Mouse (Mus musculus) cerebellum, postnatal 25 days (tissue): ENCODE results near the gene Olfr1310.
"Not testable (repeated sequence)": the region's sequence is repeated elsewhere in the genome, so short reads cannot be mapped to it uniquely, and the experiment has no call there.

ENCODE experiments used
- DNase-seq, 2 experiments: peaks; one replicate each; pipeline ENCODE4 v3.0.0; 2021; ENCODE audit warnings: mixed read lengths in 2 of 2

Olfr1310 gene

DNA sequence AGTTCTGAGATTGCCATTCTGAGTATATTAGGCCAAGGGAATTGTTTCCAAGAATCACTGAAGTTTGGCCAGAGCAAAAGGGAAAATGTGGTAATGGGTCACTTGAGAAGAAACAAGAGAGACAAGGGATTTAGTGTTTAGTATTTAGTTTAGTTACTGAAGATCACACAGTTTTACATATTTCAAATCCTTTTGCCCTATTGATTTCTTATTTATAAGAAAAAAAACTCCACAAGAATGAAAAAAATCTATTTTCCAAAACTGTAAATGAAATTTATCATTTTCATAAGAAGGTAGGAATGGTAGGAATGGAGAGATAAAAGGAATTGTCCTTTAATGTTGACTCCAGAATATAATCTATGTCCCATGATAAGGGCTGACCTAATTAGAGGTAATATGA, at the start of gene Olfr1310:
TSS of gene Olfr1310 (minus strand) at position 101 of the 400 bp plus-strand sequence.
- no peak for DNase-seq

DNA sequence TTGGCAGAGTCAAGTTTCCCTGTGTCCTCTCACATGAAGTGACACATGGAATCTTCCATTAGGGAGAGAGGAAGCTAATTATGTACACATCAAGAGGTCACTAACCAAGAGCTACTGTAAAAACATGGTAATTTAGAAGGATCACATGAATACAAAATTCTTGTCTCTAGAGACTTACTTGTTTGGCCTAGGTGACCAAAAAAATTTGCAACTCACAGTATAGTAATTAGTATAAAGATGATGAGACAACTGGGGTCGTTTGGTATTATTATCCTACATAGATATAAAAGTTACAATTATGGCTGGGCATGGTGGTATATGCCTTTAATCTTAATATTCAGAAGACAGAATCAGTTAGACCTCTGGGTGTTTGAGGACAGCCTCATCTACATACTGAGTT, 37.6 kb upstream of the Olfr1310 start, which contains the start of gene Olfr1312:
TSS of gene Olfr1312 (minus strand) at position 101 of the 400 bp plus-strand sequence.
- no peak for DNase-seq

DNA sequence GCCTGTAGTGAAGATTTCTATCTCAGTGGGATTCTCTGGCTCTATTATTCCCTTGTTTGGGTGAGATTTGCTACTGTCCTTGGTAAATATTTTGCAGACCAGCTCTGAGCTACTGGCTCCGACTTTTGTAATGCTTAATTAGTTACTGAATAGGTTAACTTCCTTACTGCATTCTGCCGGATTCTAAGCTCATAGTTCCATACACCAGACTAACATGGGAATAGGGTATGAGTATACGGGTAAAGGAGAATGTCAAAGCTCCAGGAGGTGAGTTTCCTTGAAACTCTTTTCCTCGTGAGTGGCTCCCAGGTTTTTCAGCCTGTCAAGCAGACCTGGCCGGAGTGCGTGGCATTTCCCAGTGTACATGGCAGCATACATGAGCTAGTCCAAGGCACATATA, 14.5 kb upstream of the Olfr1310 start:
- DNase-seq = not testable (repeated sequence)

DNA sequence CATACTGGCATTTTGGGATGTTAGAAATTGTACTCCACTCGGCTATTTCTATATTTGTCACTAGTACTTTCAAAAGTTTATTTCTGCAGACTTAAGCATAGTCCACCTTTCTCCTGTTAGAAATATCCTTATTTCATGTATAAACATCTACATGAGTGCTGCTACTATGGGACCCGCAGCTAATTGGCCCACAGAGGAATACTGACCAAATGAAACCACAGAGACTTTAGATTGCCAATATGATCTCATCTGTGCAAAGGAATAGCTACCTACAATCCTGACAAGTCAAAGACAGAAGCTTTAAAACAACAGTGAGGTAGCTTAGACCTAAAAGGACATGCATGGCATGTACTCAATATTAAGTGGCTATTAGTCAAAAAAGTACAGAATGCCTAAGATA, 11.8 kb upstream of the Olfr1310 start, which contains the start of gene Olfr1311:
TSS of gene Olfr1311 (minus strand) at position 101 of the 400 bp plus-strand sequence.
- no peak for DNase-seq

GRCm38 (mm10) chr2:112014900-112015299, 2.4 kb upstream of the Olfr1310 start:
- DNase-seq = no peak

- DNase-seq = no peak
These were observed 22.3 kb downstream of the Olfr1310 start, which contains the start of gene Olfr1309 for GRCm38 (mm10) chr2:111990181-111990580. Gene Olfr1309, minus strand, starts transcription at chr2:111990281.

GRCm38 (mm10) chr2:111964844-111965243, 47.7 kb downstream of the Olfr1310 start, which contains the start of gene Olfr1308:
Gene Olfr1308, minus strand, starts transcription at chr2:111964944.
- no peak for DNase-seq
